Mouse (Mus musculus): ENCODE results near the gene Lrrc8b.

The Lrrc8b gene

GRCm38 (mm10) chr5:105415198-105415791 is at the start of gene Lrrc8b:
Lrrc8b (plus strand) TSS chr5:105415775.
- peak; percentile 85 to 88 for DNase-seq

GRCm38 (mm10) chr5:105381482-105381881 is 34.1 kb upstream of the Lrrc8b start:
- no peak for DNase-seq

- DNase-seq, result no peak
Observed at GRCm38 (mm10) chr5:105390346-105390745, 25.2 kb upstream of the Lrrc8b start.

GRCm38 (mm10) chr5:105393731-105394130 is 21.8 kb upstream of the Lrrc8b start:
- peak in 1 of 2 experiments; percentile 0 for DNase-seq

- DNase-seq, result no peak
Observed at GRCm38 (mm10) chr5:105395188-105395587, 20.4 kb upstream of the Lrrc8b start.

- no peak for DNase-seq
Observed at GRCm38 (mm10) chr5:105398966-105399365, 16.6 kb upstream of the Lrrc8b start.

GRCm38 (mm10) chr5:105399631-105400423 is 15.7 kb upstream of the Lrrc8b start:
- peak; percentile 85 to 90 for DNase-seq

- DNase-seq, result peak; percentile 45 to 51
Observed at GRCm38 (mm10) chr5:105400424-105401375, 14.9 kb upstream of the Lrrc8b start.

GRCm38 (mm10) chr5:105401536-105401935 is 14.0 kb upstream of the Lrrc8b start:
- no peak for DNase-seq

GRCm38 (mm10) chr5:105404961-105405360 is 10.6 kb upstream of the Lrrc8b start:
- peak; percentile 85 to 89 for DNase-seq

GRCm38 (mm10) chr5:105407661-105408060 is 7.9 kb upstream of the Lrrc8b start:
- no peak for DNase-seq

GRCm38 (mm10) chr5:105409092-105409491 is 6.5 kb upstream of the Lrrc8b start:
- DNase-seq, result no peak

- DNase-seq, result no peak
Observed at GRCm38 (mm10) chr5:105410521-105411293, 4.9 kb upstream of the Lrrc8b start.

GRCm38 (mm10) chr5:105411294-105411570 is 4.3 kb upstream of the Lrrc8b start:
- DNase-seq, result no peak

GRCm38 (mm10) chr5:105411768-105412167 is 3.8 kb upstream of the Lrrc8b start:
- DNase-seq, result no peak

- no peak for DNase-seq
Observed at GRCm38 (mm10) chr5:105412634-105413033, 2.9 kb upstream of the Lrrc8b start.

- DNase-seq, result no peak
Observed at GRCm38 (mm10) chr5:105414341-105415120, 1.0 kb upstream of the Lrrc8b start.

GRCm38 (mm10) chr5:105415951-105416675 is 538 bp downstream of the Lrrc8b start:
- peak in 1 of 2 experiments; percentile 70 for DNase-seq

GRCm38 (mm10) chr5:105417217-105417616 is 1.6 kb downstream of the Lrrc8b start:
- DNase-seq, result no peak

- DNase-seq, result no peak
Observed at GRCm38 (mm10) chr5:105418364-105418763, 2.8 kb downstream of the Lrrc8b start.

GRCm38 (mm10) chr5:105418851-105419250 is 3.3 kb downstream of the Lrrc8b start:
- DNase-seq, result no peak
